Mouse (Mus musculus) stomach, embryonic 16.5 days (tissue): ENCODE data around the gene Tia1. TPM values are rescaled to one million over a fixed set of nuclear protein-coding genes. Genes with fewer than 3 reads are reported as not detected.

Experiments used
- ATAC-seq: fragments of 200-750 bp; cut with Nextera tagmentation; 2 replicates; pipeline ENCODE4 v1.8.0; 2017; ENCODE audit warnings: moderate number of reproducible peaks, moderate TSS enrichment; ENCODE audit not compliant: insufficient read depth, low FRiP score
- H3K27ac ChIP-seq: fragments of 300-500 bp; sonication (generic); 2 replicates; pipeline ENCODE4 v1.5.1; 2014; ENCODE audit warnings: low read length
- H3K27me3 ChIP-seq: fragments of 300-500 bp; sonication (generic); 2 replicates; pipeline ENCODE4 v1.6.1; 2014; ENCODE audit warnings: low read length, control low read depth, mixed read lengths; ENCODE audit not compliant: control insufficient read depth, insufficient read depth
- H3K36me3 ChIP-seq: fragments of 300-500 bp; sonication (generic); 2 replicates; pipeline ENCODE4 v1.6.1; 2014; ENCODE audit warnings: low read length; ENCODE audit not compliant: control insufficient read depth, insufficient read depth
- H3K4me1 ChIP-seq: fragments of 300-500 bp; sonication (generic); 2 replicates; pipeline ENCODE4 v1.6.1; 2014; ENCODE audit warnings: low read length, control low read depth, mixed read lengths; ENCODE audit not compliant: control insufficient read depth, insufficient read depth
- H3K4me2 ChIP-seq: fragments of 300-500 bp; sonication (generic); 2 replicates; pipeline ENCODE4 v1.6.1; 2014; ENCODE audit warnings: low read depth, low read length, mixed read lengths
- H3K4me3 ChIP-seq: fragments of 300-500 bp; sonication (generic); replicated peaks from 2 replicates; pipeline ENCODE4 v1.5.1; 2014; ENCODE audit warnings: mild to moderate bottlenecking, low read length
- H3K9ac ChIP-seq: fragments of 300-500 bp; sonication (generic); 2 replicates; pipeline ENCODE4 v1.6.1; 2014; ENCODE audit warnings: low read length
- H3K9me3 ChIP-seq: fragments of 300-500 bp; sonication (generic); replicated peaks from 2 replicates; pipeline ENCODE4 v1.6.1; 2016; ENCODE audit warnings: low read length, control low read depth; ENCODE audit not compliant: control insufficient read depth
- WGBS: fragments of 180-500 bp; shearing (Covaris S2); extraction: QIAGEN DNeasy Blood & Tissue Kit; methylation state at CpG from one replicate; pipeline ENCODE4 v1.1.7; 2014; 5-methylcytosine and 5-hydroxymethylcytosine counted together
- polyA plus RNA-seq: library from polyadenylated mRNA; unstranded; fragments of >200 nt; fragmentation: Nextera tagmentation; extraction: Ambion mirVana; gene quantifications from 2 replicates; pipeline ENCODE4 v1.2.1, GENCODE M21; 2015

Tia1 gene
- polyA plus RNA-seq, 1 experiment from 2014 or later = 151 TPM

DNA sequence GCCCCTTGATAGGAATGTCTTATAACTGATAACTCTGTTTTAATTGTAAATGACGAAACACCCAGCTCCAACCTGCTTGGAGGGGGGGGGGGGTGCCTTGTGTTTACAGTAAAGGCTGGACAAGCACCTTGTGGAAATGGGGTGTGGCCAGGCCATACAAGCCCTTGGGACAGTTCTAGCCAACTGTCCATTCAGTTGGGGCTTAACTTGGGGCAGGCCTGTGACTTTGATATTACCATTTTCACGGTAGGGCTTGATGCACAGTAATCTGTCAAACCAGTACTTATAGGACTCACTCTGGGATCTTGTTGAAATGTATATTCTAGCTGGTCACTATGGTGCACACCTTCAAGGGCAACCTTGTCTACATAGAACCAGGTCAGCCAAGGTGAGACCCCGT lies 67.3 kb downstream of the Tia1 start:
- ATAC-seq = no peak
- 85% methylated on average over 3 of the region's 3 CpGs for WGBS
- Histone ChIP-seq H3K4me1 (peaks cover 24% of the 10 kb centered on the region), H3K4me2 (peak overlapping the region; percentile 71), H3K4me3 (peak overlapping the region; percentile 48), H3K36me3 (peaks cover 5% of the 10 kb centered on the region; the same call in 1 of the 2 replicates), H3K27me3 (no peaks in the 10 kb centered on the region), H3K27ac (peak overlapping the region; percentile 96), H3K9ac (peak overlapping the region; percentile 75), H3K9me3 (no peaks in the 10 kb centered on the region)

GRCm38 (mm10) chr6:86471760-86472099 lies 67.7 kb downstream of the Tia1 start:
- peaks cover 24% of the 10 kb centered on the region for H3K4me1 ChIP-seq
- H3K4me3 ChIP-seq = peak overlapping the region; percentile 48
- 18% methylated on average over 9 of the region's 9 CpGs for WGBS
- peaks cover 2% of the 10 kb centered on the region; the same call in 1 of the 2 replicates for H3K36me3 ChIP-seq
- peak overlapping the region; percentile 96 for H3K27ac ChIP-seq
- no peaks in the 10 kb centered on the region for H3K27me3 ChIP-seq
- H3K9me3 ChIP-seq = no peaks in the 10 kb centered on the region
- peak; percentile 12 for ATAC-seq
- H3K9ac ChIP-seq = peak overlapping the region; percentile 75
- peak overlapping the region; percentile 71 for H3K4me2 ChIP-seq

GRCm38 (mm10) chr6:86472100-86472955 lies 68.3 kb downstream of the Tia1 start:
- no peaks in the 10 kb centered on the region for H3K36me3 ChIP-seq
- H3K9me3 ChIP-seq = no peaks in the 10 kb centered on the region
- peaks cover 24% of the 10 kb centered on the region for H3K4me1 ChIP-seq
- under 1% methylated on average over 56 of the region's 56 CpGs for WGBS
- H3K4me2 ChIP-seq = peak overlapping the region; percentile 76
- H3K4me3 ChIP-seq = peak overlapping the region; percentile 48
- H3K27ac ChIP-seq = peak overlapping the region; percentile 96
- peak; percentile 95 for ATAC-seq
- H3K9ac ChIP-seq = peak overlapping the region; percentile 75
- no peaks in the 10 kb centered on the region for H3K27me3 ChIP-seq

DNA sequence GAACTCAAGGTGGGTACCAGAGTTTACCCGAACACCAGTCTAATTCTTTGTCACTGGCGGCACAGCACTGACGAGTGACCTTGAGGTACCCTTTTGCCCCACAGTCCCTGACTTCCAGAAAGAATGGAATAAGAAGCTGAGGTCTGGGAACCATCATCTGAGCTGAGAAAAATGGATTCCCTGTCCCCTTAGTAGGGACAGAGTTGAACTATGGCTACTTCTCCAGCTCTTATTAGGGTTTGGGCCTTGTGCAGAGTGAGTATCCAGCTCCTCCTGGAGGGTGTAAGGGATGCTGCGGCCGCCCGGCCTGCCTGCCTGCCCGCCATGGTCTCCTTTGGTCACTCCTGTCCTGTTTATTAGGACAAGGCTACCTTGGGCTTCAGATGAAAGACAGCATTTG lies 69.1 kb downstream of the Tia1 start:
- H3K27me3 ChIP-seq = no peaks in the 10 kb centered on the region
- no peak for ATAC-seq
- H3K4me3 ChIP-seq = peak overlapping the region; percentile 48
- H3K4me2 ChIP-seq = peak overlapping the region; percentile 76
- H3K4me1 ChIP-seq = peaks cover 24% of the 10 kb centered on the region
- H3K9me3 ChIP-seq = no peaks in the 10 kb centered on the region
- H3K27ac ChIP-seq = peak overlapping the region; percentile 96
- peak overlapping the region; percentile 74 for H3K9ac ChIP-seq
- no peaks in the 10 kb centered on the region for H3K36me3 ChIP-seq
- 53% methylated on average over 7 of the region's 7 CpGs for WGBS

- H3K4me3 ChIP-seq = no peak overlapping the region
- peaks cover 29% of the 10 kb centered on the region for H3K4me1 ChIP-seq
- no peak overlapping the region for H3K9ac ChIP-seq
- ATAC-seq = no peak
- no peaks in the 10 kb centered on the region for H3K36me3 ChIP-seq
- 96% methylated on average over 5 of the region's 5 CpGs for WGBS
- no peaks in the 10 kb centered on the region for H3K27me3 ChIP-seq
- no peaks in the 10 kb centered on the region for H3K9me3 ChIP-seq
- no peak overlapping the region for H3K4me2 ChIP-seq
- H3K27ac ChIP-seq = no peak overlapping the region
Measured at GRCm38 (mm10) chr6:86474072-86474471, 70.1 kb downstream of the Tia1 start.

GRCm38 (mm10) chr6:86474646-86475181 lies 70.7 kb downstream of the Tia1 start:
- H3K9ac ChIP-seq = no peak overlapping the region
- no peak for ATAC-seq

DNA sequence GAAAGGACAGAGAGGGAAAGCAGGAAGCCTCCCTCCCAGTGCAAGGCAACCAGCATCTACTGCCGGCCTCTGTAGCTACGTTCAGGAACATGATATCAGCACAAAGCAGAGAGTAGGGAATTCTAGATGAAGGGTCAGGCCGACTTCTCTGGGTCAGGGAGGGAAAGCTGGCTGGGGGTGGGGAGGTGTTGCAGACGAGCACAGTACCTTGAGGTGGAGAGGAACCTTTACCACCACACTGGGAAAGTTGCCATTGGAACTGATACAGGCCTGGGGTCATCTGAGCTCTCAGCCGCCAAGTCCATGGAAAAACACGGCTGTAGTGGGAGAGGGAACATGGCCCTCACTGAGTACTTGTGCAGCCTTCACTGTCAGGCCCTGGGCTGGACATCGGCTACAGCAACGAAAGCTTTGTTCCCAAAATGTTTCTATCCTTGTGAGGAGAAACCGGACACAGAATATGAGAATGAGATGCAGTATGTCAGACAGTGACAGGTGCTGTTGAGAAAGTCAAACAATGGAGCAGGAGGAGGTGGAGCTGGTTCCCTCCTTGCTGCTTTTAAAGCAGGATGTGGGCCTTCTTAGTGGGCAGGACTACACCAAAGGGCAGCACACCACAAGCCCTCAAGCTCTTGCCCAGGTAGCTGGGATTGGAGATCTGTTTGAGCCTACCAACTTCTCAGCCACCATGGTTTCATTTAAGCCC lies 71.6 kb downstream of the Tia1 start:
- WGBS = 60% methylated on average over 9 of the region's 9 CpGs
- H3K4me1 ChIP-seq = peaks cover 43% of the 10 kb centered on the region
- H3K4me3 ChIP-seq = no peak overlapping the region
- H3K27me3 ChIP-seq = no peaks in the 10 kb centered on the region
- H3K9ac ChIP-seq = no peak overlapping the region; the same call in 1 of the 2 replicates
- no peaks in the 10 kb centered on the region for H3K36me3 ChIP-seq
- ATAC-seq = no peak
- H3K27ac ChIP-seq = peak overlapping the region; percentile 54
- H3K4me2 ChIP-seq = no peak overlapping the region
- no peaks in the 10 kb centered on the region for H3K9me3 ChIP-seq

More at GRCm38 (mm10) chr6:86474646-86475181, 70.7 kb downstream of the Tia1 start:
- Histone ChIP-seq H3K9me3 (no peaks in the 10 kb centered on the region), H3K4me3 (no peak overlapping the region), H3K27ac (no peak overlapping the region), H3K27me3 (no peaks in the 10 kb centered on the region), H3K4me2 (no peak overlapping the region), H3K36me3 (no peaks in the 10 kb centered on the region), H3K4me1 (peaks cover 34% of the 10 kb centered on the region)

GRCm38 (mm10) chr6:86476931-86477330 lies 72.9 kb downstream of the Tia1 start:
- no peak for ATAC-seq
- Histone ChIP-seq H3K4me2 (no peak overlapping the region), H3K27ac (no peak overlapping the region), H3K9ac (no peak overlapping the region), H3K36me3 (no peaks in the 10 kb centered on the region), H3K4me3 (no peak overlapping the region), H3K4me1 (peaks cover 47% of the 10 kb centered on the region), H3K27me3 (no peaks in the 10 kb centered on the region), H3K9me3 (no peaks in the 10 kb centered on the region)
- 59% methylated on average over 5 of the region's 5 CpGs for WGBS

- H3K27ac ChIP-seq = peak overlapping the region; percentile 92
- H3K36me3 ChIP-seq = no peaks in the 10 kb centered on the region
- H3K4me2 ChIP-seq = no peak overlapping the region
- no peaks in the 10 kb centered on the region for H3K9me3 ChIP-seq
- 68% methylated on average over 3 of the region's 3 CpGs for WGBS
- no peak for ATAC-seq
- no peaks in the 10 kb centered on the region for H3K27me3 ChIP-seq
- peaks cover 36% of the 10 kb centered on the region for H3K4me1 ChIP-seq
- no peak overlapping the region for H3K9ac ChIP-seq
- no peak overlapping the region for H3K4me3 ChIP-seq
Measured at GRCm38 (mm10) chr6:86479311-86479710, 75.3 kb downstream of the Tia1 start.
